Mouse (Mus musculus) heart, embryonic 14.5 days (tissue): Measurements from ENCODE around the gene Plcg1. TPM values are rescaled to one million over a fixed set of nuclear protein-coding genes. Genes with fewer than 3 reads are reported as not detected.

Source experiments
- ATAC-seq: fragments of 200-750 bp; cut with Nextera tagmentation; 2 replicates; pipeline ENCODE4 v1.8.0; 2017; ENCODE audit warnings: low read depth, moderate TSS enrichment; ENCODE audit not compliant: insufficient number of reproducible peaks, insufficient read depth, low FRiP score
- H3K27ac ChIP-seq, 2 experiments: fragments of 200-500 bp in 1 of 2; fragments of 300-500 bp in 1 of 2; sonication (generic) in 1 of 2; replicated peaks in 1 of 2; 2 replicates each; pipeline ENCODE4 v1.5.1; 2012 to 2014; ENCODE audit warnings: low read depth in 2 of 2, low read length in 2 of 2, control low read depth in 1 of 2, mild to moderate bottlenecking in 1 of 2, mixed read lengths in 1 of 2; ENCODE audit not compliant: control insufficient read depth in 1 of 2, insufficient read depth in 1 of 2
- H3K27me3 ChIP-seq: fragments of 300-500 bp; sonication (generic); 2 replicates; pipeline ENCODE4 v1.6.1; 2014; ENCODE audit warnings: mild to moderate bottlenecking, low read length, control low read depth; ENCODE audit not compliant: control insufficient read depth, insufficient read depth
- H3K36me3 ChIP-seq: fragments of 300-500 bp; sonication (generic); 2 replicates; pipeline ENCODE4 v1.6.1; 2014; ENCODE audit warnings: mild to moderate bottlenecking, control low read depth, low read length, mixed read lengths; ENCODE audit not compliant: control insufficient read depth, insufficient read depth
- H3K4me1 ChIP-seq, 2 experiments: fragments of 200-500 bp in 1 of 2; fragments of 300-500 bp in 1 of 2; sonication (generic) in 1 of 2; 2 replicates each; pipeline ENCODE4 v1.6.1; 2012 to 2014; ENCODE audit warnings: low read length in 2 of 2, control low read depth in 1 of 2, mixed read lengths in 1 of 2; ENCODE audit not compliant: control insufficient read depth in 2 of 2, insufficient read depth in 2 of 2
- H3K4me2 ChIP-seq: fragments of 300-500 bp; sonication (generic); 2 replicates; pipeline ENCODE4 v1.6.1; 2014; ENCODE audit warnings: mild to moderate bottlenecking, low read length
- H3K4me3 ChIP-seq, 2 experiments: fragments of 200-500 bp in 1 of 2; fragments of 300-500 bp in 1 of 2; sonication (generic) in 1 of 2; 2 replicates each; pipeline ENCODE4 v1.5.1; 2012 to 2014; ENCODE audit warnings: low read length in 2 of 2, mild to moderate bottlenecking in 2 of 2, control low read depth in 1 of 2, low read depth in 1 of 2, moderate library complexity in 1 of 2; ENCODE audit not compliant: control insufficient read depth in 1 of 2, insufficient read depth in 1 of 2
- H3K9ac ChIP-seq: fragments of 300-500 bp; sonication (generic); 2 replicates; pipeline ENCODE4 v1.6.1; 2014; ENCODE audit warnings: mild to moderate bottlenecking, low read length
- H3K9me3 ChIP-seq: fragments of 300-500 bp; sonication (generic); 2 replicates; pipeline ENCODE4 v1.6.1; 2016; ENCODE audit warnings: low read length, control low read depth; ENCODE audit not compliant: control insufficient read depth
- WGBS: fragments of 180-500 bp; shearing (Covaris S2); extraction: QIAGEN DNeasy Blood & Tissue Kit; methylation state at CpG from one replicate; pipeline ENCODE4 v1.1.7; 2014; 5-methylcytosine and 5-hydroxymethylcytosine counted together
- polyA plus RNA-seq: library from polyadenylated mRNA; unstranded; fragments of >200 nt; fragmentation: Nextera tagmentation; extraction: Ambion mirVana; gene quantifications from 2 replicates; pipeline ENCODE4 v1.2.1, GENCODE M21; 2014

Plcg1 gene
- polyA plus RNA-seq, 1 experiment from 2014 or later: 33.7 TPM

GRCm38 (mm10) chr2:160718811-160719210, 12.3 kb upstream of the Plcg1 start:
- H3K27ac ChIP-seq: no peak overlapping the region
- 94% methylated on average over 3 of the region's 3 CpGs for WGBS
- no peak overlapping the region for H3K9ac ChIP-seq
- peaks cover 96% of the 10 kb centered on the region for H3K36me3 ChIP-seq
- H3K4me3 ChIP-seq: no peak overlapping the region
- no peak for ATAC-seq
- H3K4me1 ChIP-seq: no peaks in the 10 kb centered on the region
- no peaks in the 10 kb centered on the region for H3K9me3 ChIP-seq
- H3K27me3 ChIP-seq: no peaks in the 10 kb centered on the region
- no peak overlapping the region for H3K4me2 ChIP-seq

- Histone ChIP-seq H3K4me1 (no peaks in the 10 kb centered on the region), H3K36me3 (peaks cover 80% of the 10 kb centered on the region), H3K4me2 (no peak overlapping the region), H3K9ac (no peak overlapping the region), H3K27me3 (no peaks in the 10 kb centered on the region), H3K4me3 (no peak overlapping the region), H3K9me3 (no peaks in the 10 kb centered on the region), H3K27ac (no peak overlapping the region)
- ATAC-seq: no peak
- 85% methylated on average over 4 of the region's 4 CpGs for WGBS
Measured at GRCm38 (mm10) chr2:160722714-160723113, 8.4 kb upstream of the Plcg1 start.

- 96% methylated on average over 4 of the region's 4 CpGs for WGBS
- H3K27me3 ChIP-seq: no peaks in the 10 kb centered on the region
- H3K36me3 ChIP-seq: peaks cover 69% of the 10 kb centered on the region
- ATAC-seq: no peak
- no peaks in the 10 kb centered on the region for H3K9me3 ChIP-seq
- H3K9ac ChIP-seq: no peak overlapping the region
- H3K27ac ChIP-seq: no peak overlapping the region
- H3K4me2 ChIP-seq: no peak overlapping the region
- no peaks in the 10 kb centered on the region for H3K4me1 ChIP-seq
- no peak overlapping the region for H3K4me3 ChIP-seq
Measured at GRCm38 (mm10) chr2:160723613-160724375, 7.3 kb upstream of the Plcg1 start.

- Histone ChIP-seq H3K4me1 (no peaks in the 10 kb centered on the region), H3K36me3 (peaks cover 62% of the 10 kb centered on the region), H3K9ac (no peak overlapping the region), H3K9me3 (no peaks in the 10 kb centered on the region), H3K27me3 (no peaks in the 10 kb centered on the region), H3K4me3 (no peak overlapping the region), H3K4me2 (no peak overlapping the region), H3K27ac (no peak overlapping the region)
- WGBS: 84% methylated on average over 5 of the region's 5 CpGs
- no peak for ATAC-seq
Measured at GRCm38 (mm10) chr2:160724536-160724935, 6.6 kb upstream of the Plcg1 start.

- no peak for ATAC-seq
- H3K36me3 ChIP-seq: peaks cover 46% of the 10 kb centered on the region
- H3K27me3 ChIP-seq: no peaks in the 10 kb centered on the region
- H3K27ac ChIP-seq: no peak overlapping the region
- no peak overlapping the region for H3K4me2 ChIP-seq
- H3K9me3 ChIP-seq: no peaks in the 10 kb centered on the region
- H3K9ac ChIP-seq: no peak overlapping the region
- WGBS: 75% methylated on average over 6 of the region's 6 CpGs
- H3K4me3 ChIP-seq: no peak overlapping the region
- peaks cover 3 to 11% of the 10 kb centered on the region in 2 experiments; a peak in 3 of 4 replicates for H3K4me1 ChIP-seq
Measured at GRCm38 (mm10) chr2:160725877-160726864, 4.9 kb upstream of the Plcg1 start.

GRCm38 (mm10) chr2:160728972-160729371, 2.1 kb upstream of the Plcg1 start:
- no peaks in the 10 kb centered on the region for H3K9me3 ChIP-seq
- 88% methylated on average over 3 of the region's 3 CpGs for WGBS

GRCm38 (mm10) chr2:160729436-160729835, 1.7 kb upstream of the Plcg1 start:
- WGBS: 72% methylated on average over 2 of the region's 2 CpGs
- Histone ChIP-seq H3K36me3 (peaks cover 16% of the 10 kb centered on the region), H3K4me2 (no peak overlapping the region)

More at GRCm38 (mm10) chr2:160728972-160729371, 2.1 kb upstream of the Plcg1 start:
- H3K4me3 ChIP-seq: no peak overlapping the region
- H3K4me2 ChIP-seq: no peak overlapping the region
- ATAC-seq: no peak
- H3K36me3 ChIP-seq: peaks cover 20% of the 10 kb centered on the region
- H3K27me3 ChIP-seq: no peaks in the 10 kb centered on the region
- peaks cover 14 to 28% of the 10 kb centered on the region in 2 experiments for H3K4me1 ChIP-seq
- H3K27ac ChIP-seq: no peak overlapping the region
- no peak overlapping the region for H3K9ac ChIP-seq

More at GRCm38 (mm10) chr2:160729436-160729835, 1.7 kb upstream of the Plcg1 start:
- ATAC-seq: no peak
- peaks cover 17 to 32% of the 10 kb centered on the region in 2 experiments for H3K4me1 ChIP-seq
- no peak overlapping the region for H3K4me3 ChIP-seq
- no peaks in the 10 kb centered on the region for H3K9me3 ChIP-seq
- H3K27ac ChIP-seq: no peak overlapping the region
- H3K9ac ChIP-seq: no peak overlapping the region
- no peaks in the 10 kb centered on the region for H3K27me3 ChIP-seq
